Mouse (Mus musculus) CH12.LX (cell line): ENCODE measurements around the gene Slc44a3. TPM values are rescaled to one million over a fixed set of nuclear protein-coding genes. Genes with fewer than 3 reads are reported as not detected.

Experiments
- DNase-seq: peaks from one replicate; pipeline ENCODE4 v3.0.0-alpha.2; 2013; ENCODE audit errors: extremely low read depth
- H3K27ac ChIP-seq: 2 replicates; pipeline ENCODE4 v1.5.1; 2012; ENCODE audit warnings: low read depth, mild to moderate bottlenecking, control low read depth, moderate library complexity; ENCODE audit not compliant: insufficient read depth
- H3K27me3 ChIP-seq: replicated peaks from 2 replicates; pipeline ENCODE3; 2012; ENCODE audit warnings: inconsistent platforms
- H3K36me3 ChIP-seq, 2 experiments: replicated peaks in 1 of 2; 2 replicates each; pipeline versions ENCODE3 to v1.6.1; 2012; ENCODE audit warnings: inconsistent platforms in 1 of 2, low read length in 1 of 2, mild to moderate bottlenecking in 1 of 2, mixed read lengths in 1 of 2, moderate library complexity in 1 of 2; ENCODE audit not compliant: control insufficient read depth in 1 of 2, insufficient read depth in 1 of 2
- H3K4me1 ChIP-seq, 2 experiments: 2 replicates each; pipeline ENCODE4 v1.6.1; 2012; ENCODE audit warnings: inconsistent platforms in 1 of 2, moderate library complexity in 1 of 2; ENCODE audit not compliant: insufficient read depth in 2 of 2, control insufficient read depth in 1 of 2
- H3K4me2 ChIP-seq: 2 replicates; pipeline ENCODE4 v1.6.1; 2012; ENCODE audit warnings: low read depth, mild to moderate bottlenecking, control low read depth; ENCODE audit not compliant: poor library complexity, insufficient read depth, severe bottlenecking
- H3K4me3 ChIP-seq, 3 experiments: fragments of 150-350 bp in 1 of 3; sonication (generic) in 1 of 3; replicated peaks in 1 of 3; 2 replicates each; pipeline versions ENCODE3 to v1.5.1; 2011 to 2012; ENCODE audit warnings: low read depth in 2 of 3, low read length in 2 of 3, mild to moderate bottlenecking in 2 of 3, moderate library complexity in 2 of 3, control low read depth in 1 of 3, improper control_type of control experiment in 1 of 3, inconsistent platforms in 1 of 3, mixed read lengths in 1 of 3; ENCODE audit not compliant: poor library complexity in 1 of 3
- H3K79me2 ChIP-seq: replicated peaks from 2 replicates; pipeline ENCODE4 v1.6.1; 2012; ENCODE audit warnings: mild to moderate bottlenecking, moderate library complexity; ENCODE audit not compliant: control insufficient read depth, poor library complexity, insufficient read depth, severe bottlenecking; ENCODE audit errors: extremely low read depth
- H3K9ac ChIP-seq: 2 replicates; pipeline ENCODE4 v1.6.1; 2012; ENCODE audit warnings: low read depth, mild to moderate bottlenecking, control low read depth, moderate library complexity; ENCODE audit not compliant: insufficient read depth
- H3K9me3 ChIP-seq: replicated peaks from 2 replicates; pipeline ENCODE3; 2012; ENCODE audit warnings: low read length, inconsistent platforms, mixed read lengths
- CTCF ChIP-seq, 2 experiments: IDR thresholded peaks in 1 of 2; conservative IDR thresholded peaks in 1 of 2; 2 replicates each; pipeline ENCODE4 v1.5.1; 2011 to 2012; ENCODE audit warnings: low read depth in 2 of 2, low read length in 2 of 2, improper control_type of control experiment in 1 of 2, inconsistent platforms in 1 of 2, mild to moderate bottlenecking in 1 of 2, moderate library complexity in 1 of 2
- E2F4 ChIP-seq: IDR thresholded peaks from 2 replicates; pipeline ENCODE4 v1.6.1; 2011; ENCODE audit warnings: low read depth, low read length, improper control_type of control experiment; ENCODE audit not compliant: insufficient replicate concordance
- HCFC1 ChIP-seq: IDR thresholded peaks from 2 replicates; pipeline ENCODE4 v1.6.1; 2012; ENCODE audit warnings: low read depth, mild to moderate bottlenecking, inconsistent platforms, low read length, improper control_type of control experiment
- JUND ChIP-seq: conservative IDR thresholded peaks from 2 replicates; pipeline ENCODE4 v1.6.1; 2011; ENCODE audit warnings: low read depth, low read length, improper control_type of control experiment
- KAT2A ChIP-seq: IDR thresholded peaks from 2 replicates; pipeline ENCODE4 v1.6.1; 2012; ENCODE audit warnings: low read length, improper control_type of control experiment, inconsistent platforms; ENCODE audit not compliant: insufficient replicate concordance
- MAFK ChIP-seq: IDR thresholded peaks from 2 replicates; pipeline ENCODE4 v1.6.1; 2011; ENCODE audit warnings: low read length, improper control_type of control experiment; ENCODE audit not compliant: insufficient replicate concordance
- MAZ ChIP-seq: IDR thresholded peaks from 2 replicates; pipeline ENCODE4 v1.6.1; 2012; ENCODE audit warnings: low read depth, mild to moderate bottlenecking, inconsistent platforms, low read length, improper control_type of control experiment, moderate library complexity
- MXI1 ChIP-seq: IDR thresholded peaks from 2 replicates; pipeline ENCODE4 v1.6.1; 2011; ENCODE audit warnings: mild to moderate bottlenecking, low read depth, low read length, improper control_type of control experiment
- MYC ChIP-seq: IDR thresholded peaks from 2 replicates; pipeline ENCODE4 v1.6.1; 2011; ENCODE audit warnings: low read depth, mild to moderate bottlenecking, improper control_type of control experiment, low read length
- NELFE ChIP-seq: IDR thresholded peaks from 2 replicates; pipeline ENCODE4 v1.6.1; 2011; ENCODE audit warnings: low read depth, low read length, improper control_type of control experiment
- POLR2A ChIP-seq: IDR thresholded peaks from 2 replicates; pipeline ENCODE4 v1.6.1; 2011; ENCODE audit warnings: low read depth, mild to moderate bottlenecking, improper control_type of control experiment, low read length
- RAD21 ChIP-seq: IDR thresholded peaks from 2 replicates; pipeline ENCODE4 v1.6.1; 2011; ENCODE audit warnings: low read depth, mild to moderate bottlenecking, low read length, improper control_type of control experiment, moderate library complexity
- SIN3A ChIP-seq: IDR thresholded peaks from 2 replicates; pipeline ENCODE4 v1.6.1; 2012; ENCODE audit warnings: low read length, improper control_type of control experiment, inconsistent platforms
- TBP ChIP-seq: conservative IDR thresholded peaks from 2 replicates; pipeline ENCODE4 v1.6.1; 2011; ENCODE audit warnings: low read depth, low read length, improper control_type of control experiment
- TCF12 ChIP-seq: IDR thresholded peaks from 2 replicates; pipeline ENCODE4 v1.6.1; 2014; ENCODE audit warnings: low read depth, mild to moderate bottlenecking, inconsistent platforms, low read length, improper control_type of control experiment
- USF1 ChIP-seq: IDR thresholded peaks from 2 replicates; pipeline ENCODE4 v1.6.1; 2014; ENCODE audit warnings: low read depth, mild to moderate bottlenecking, inconsistent platforms, low read length, improper control_type of control experiment
- USF2 ChIP-seq: conservative IDR thresholded peaks from 2 replicates; pipeline ENCODE4 v1.6.1; 2011; ENCODE audit warnings: low read depth, low read length, improper control_type of control experiment
- ZC3H11A ChIP-seq: IDR thresholded peaks from 2 replicates; pipeline ENCODE4 v1.6.1; 2012; ENCODE audit warnings: low read depth, mild to moderate bottlenecking, inconsistent platforms, low read length, improper control_type of control experiment
- dilution Hi-C: fragments of 300-500 bp; cut with MboI; formaldehyde crosslinking; loops from 2 replicates; pipeline ENCODE4 v1.14.3; 2020; ENCODE audit warnings: low sequenced_read_pairs; ENCODE audit not compliant: extremely low pct_unique_long_range_greater_than_20kb, extremely low pct_ligation_motif_present
- in situ Hi-C: fragments of 300-500 bp; cut with MboI; formaldehyde crosslinking; loops from 3 replicates; pipeline ENCODE4 v1.14.3; 2019; ENCODE audit warnings: low sequenced_read_pairs, low pct_ligation_motif_present, low pct_unique_long_range_greater_than_20kb, mixed read lengths
- polyA plus RNA-seq: library from polyadenylated mRNA; unstranded; fragments of >175 nt; gene quantifications from 2 replicates; pipeline ENCODE4 v1.2.1, GENCODE M21; 2012; ENCODE audit warnings: low read depth; ENCODE audit not compliant: insufficient read length
- total RNA-seq, 2 experiments: library from RNA; depleted of rRNA; stranded (reverse); fragments of 300-350 nt in 1 of 2; fragments of >200 nt in 1 of 2; gene quantifications; 2 replicates each; pipeline ENCODE4 v1.2.3; 2012 to 2014

Slc44a3 gene
- total and polyA plus RNA-seq, 3 experiments: not detected

GRCm38 (mm10) chr3:121439623-121440161 lies 92.5 kb downstream of the Slc44a3 start:
- H3K36me3 ChIP-seq: peaks cover 0 to 23% of the 10 kb centered on the region in 2 experiments
- H3K4me1 ChIP-seq: peaks cover 7 to 69% of the 10 kb centered on the region in 2 experiments; a peak in 3 of 4 replicates
- no peak for DNase-seq
- in situ Hi-C loops (loop anchor here (5.0 kb wide), 1 partner anchor 53 kb away; no protein-coding TSS in a partner anchor), dilution Hi-C loops (no loop called here)
- no peaks in the 10 kb centered on the region for H3K27me3 ChIP-seq
- no peaks in the 10 kb centered on the region for H3K9me3 ChIP-seq
- TF ChIP-seq MAFK: no peak
- no peak for TF ChIP-seq KAT2A
- TF ChIP-seq ZC3H11A: no peak
- TF ChIP-seq USF2: no peak
- TF ChIP-seq POLR2A: no peak
- TF ChIP-seq MXI1: no peak
- TF ChIP-seq E2F4: no peak
- TF ChIP-seq TCF12: no peak
- TF ChIP-seq MYC: no peak
- no peak for TF ChIP-seq NELFE
- TF ChIP-seq SIN3A: no peak
- TF ChIP-seq HCFC1: no peak
- no peak for TF ChIP-seq USF1
- TF ChIP-seq RAD21: no peak
- no peak for TF ChIP-seq JUND
- no peak for TF ChIP-seq CTCF (conservative IDR thresholded peaks at IDR 0.05 in 1 of 2, IDR thresholded peaks at IDR 0.05 in 1 of 2; ENCODE audit: low read depth in 2 of 2, low read length in 2 of 2)
- TF ChIP-seq TBP: no peak
- H3K27ac ChIP-seq: no peak overlapping the region
- no peaks in the 10 kb centered on the region for H3K79me2 ChIP-seq
- H3K4me3 ChIP-seq: no peak overlapping the region
- H3K9ac ChIP-seq: no peak overlapping the region
- H3K4me2 ChIP-seq: no peak overlapping the region

DNA sequence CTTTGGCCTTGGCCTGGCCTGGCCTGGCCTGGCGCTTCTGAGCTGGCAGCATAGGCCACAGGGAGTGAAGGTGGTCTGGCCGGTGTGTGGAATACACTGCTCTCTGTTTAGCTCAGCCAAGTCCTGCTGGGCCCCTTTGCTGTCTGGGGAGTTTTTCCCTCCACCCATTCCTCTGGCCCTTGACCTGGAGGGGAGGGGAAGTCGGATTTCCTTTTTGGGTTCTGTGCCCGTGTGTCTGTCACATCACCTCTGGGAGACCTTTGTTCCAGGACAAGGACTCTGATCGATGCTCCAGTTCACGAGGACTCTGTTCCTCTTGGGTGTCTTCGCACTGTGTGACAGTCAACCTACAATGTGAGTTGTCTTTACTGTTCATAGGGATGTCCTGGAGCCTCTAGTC lies 94.2 kb downstream of the Slc44a3 start:
- no peaks in the 10 kb centered on the region for H3K27me3 ChIP-seq
- no peak for TF ChIP-seq TBP
- TF ChIP-seq MAZ: no peak
- H3K27ac ChIP-seq: no peak overlapping the region
- in situ Hi-C loops (no loop called here), dilution Hi-C loops (no loop called here)
- no peak overlapping the region for H3K9ac ChIP-seq
- no peak for DNase-seq
- H3K36me3 ChIP-seq: peaks cover 0 to 18% of the 10 kb centered on the region in 2 experiments
- no peaks in the 10 kb centered on the region for H3K79me2 ChIP-seq
- H3K9me3 ChIP-seq: no peaks in the 10 kb centered on the region
- no peak overlapping the region for H3K4me3 ChIP-seq
- H3K4me2 ChIP-seq: no peak overlapping the region
- H3K4me1 ChIP-seq: peaks cover 7 to 68% of the 10 kb centered on the region in 2 experiments; a peak in 3 of 4 replicates
